Mouse (Mus musculus) bone marrow, adult 2 months (tissue): ENCODE results near the gene Sugp2.

Source experiments
- CTCF ChIP-seq: fragments of 200-500 bp; IDR thresholded peaks from 2 replicates; pipeline ENCODE4 v1.5.1; 2011; ENCODE audit warnings: low read length, control low read depth; ENCODE audit not compliant: control insufficient read depth, insufficient read depth
- POLR2A ChIP-seq: fragments of 200-500 bp; IDR thresholded peaks from 2 replicates; pipeline ENCODE4 v1.6.1; 2011; ENCODE audit warnings: low read depth, mild to moderate bottlenecking, control low read depth, low read length, borderline replicate concordance; ENCODE audit not compliant: control insufficient read depth

DNA sequence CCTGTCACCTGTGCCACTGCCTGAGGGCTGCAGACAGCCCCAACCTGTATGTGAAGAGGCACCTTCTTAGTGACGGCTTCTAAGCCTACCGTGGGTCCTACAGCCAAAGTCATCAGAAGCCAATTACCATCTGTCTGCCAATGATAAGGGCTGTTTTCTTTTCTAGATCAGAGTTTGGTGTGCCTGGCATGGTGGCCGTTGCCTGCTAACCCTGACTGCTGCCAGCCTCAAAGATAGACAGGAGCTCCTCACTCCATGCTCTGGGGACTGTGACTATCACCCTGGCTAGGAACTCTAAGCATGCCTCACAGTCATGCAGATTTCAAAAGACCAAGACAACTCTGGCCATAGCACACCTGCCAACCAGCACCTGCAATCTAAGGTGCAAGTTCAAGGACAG lies 32.6 kb upstream of the Sugp2 start:
- TF ChIP-seq CTCF, result no peak
- TF ChIP-seq POLR2A, result no peak
